Mouse (Mus musculus) liver, embryonic 11.5 days (tissue): ENCODE measurements around the gene Snrnp35. TPM values are rescaled to one million over a fixed set of nuclear protein-coding genes. Genes with fewer than 3 reads are reported as not detected.
A peak's percentile ranks its signal among the peaks of the same experiment; 100 is the strongest.

Source experiments
- ATAC-seq: fragments of 200-750 bp; cut with Nextera tagmentation; replicated peaks from 2 replicates; pipeline ENCODE4 v1.8.0; 2017; ENCODE audit warnings: moderate number of reproducible peaks, mild to moderate bottlenecking, moderate TSS enrichment, moderate library complexity; ENCODE audit not compliant: low FRiP score
- DNase-seq: peaks from one replicate; pipeline ENCODE4 v3.0.0-alpha.2; 2017; ENCODE audit warnings: low spot score
- H3K27ac ChIP-seq: fragments of 300-500 bp; sonication (generic); 2 replicates; pipeline ENCODE4 v1.5.1; 2014; ENCODE audit warnings: mild to moderate bottlenecking, low read depth, low read length, control low read depth
- H3K27me3 ChIP-seq: fragments of 300-500 bp; sonication (generic); replicated peaks from 2 replicates; pipeline ENCODE4 v1.6.1; 2014; ENCODE audit warnings: low read length, mixed read lengths; ENCODE audit not compliant: control insufficient read depth, insufficient read depth
- H3K36me3 ChIP-seq: fragments of 300-500 bp; sonication (generic); 2 replicates; pipeline ENCODE4 v1.6.1; 2014; ENCODE audit warnings: mild to moderate bottlenecking, low read length, moderate library complexity, mixed read lengths; ENCODE audit not compliant: control insufficient read depth, insufficient read depth
- H3K4me1 ChIP-seq: fragments of 300-500 bp; sonication (generic); replicated peaks from 2 replicates; pipeline ENCODE4 v1.6.1; 2014; ENCODE audit warnings: low read length, mixed read lengths; ENCODE audit not compliant: control insufficient read depth, insufficient read depth
- H3K4me2 ChIP-seq: fragments of 300-500 bp; sonication (generic); 2 replicates; pipeline ENCODE4 v1.6.1; 2014; ENCODE audit warnings: mild to moderate bottlenecking, control low read depth, moderate library complexity
- H3K4me3 ChIP-seq: fragments of 300-500 bp; sonication (generic); 2 replicates; pipeline ENCODE4 v1.5.1; 2014; ENCODE audit warnings: low read depth, low read length, control low read depth
- H3K9ac ChIP-seq: fragments of 300-500 bp; sonication (generic); 2 replicates; pipeline ENCODE4 v1.6.1; 2014; ENCODE audit warnings: low read depth, low read length, control low read depth
- H3K9me3 ChIP-seq: fragments of 300-500 bp; sonication (generic); 2 replicates; pipeline ENCODE4 v1.6.1; 2016; ENCODE audit warnings: low read length, inconsistent platforms, mixed read lengths; ENCODE audit not compliant: control insufficient read depth
- WGBS: fragments of 180-500 bp; shearing (Covaris S2); extraction: QIAGEN DNeasy Blood & Tissue Kit; methylation state at CpG from one replicate; pipeline ENCODE4 v1.1.7; 2014; 5-methylcytosine and 5-hydroxymethylcytosine counted together
- polyA plus RNA-seq: library from polyadenylated mRNA; unstranded; fragments of >200 nt; fragmentation: Nextera tagmentation; extraction: Ambion mirVana; gene quantifications from 2 replicates; pipeline ENCODE4 v1.2.1, GENCODE M21; 2014

Snrnp35 gene
- polyA plus RNA-seq, 1 experiment from 2014 or later = 14.0 TPM

DNA sequence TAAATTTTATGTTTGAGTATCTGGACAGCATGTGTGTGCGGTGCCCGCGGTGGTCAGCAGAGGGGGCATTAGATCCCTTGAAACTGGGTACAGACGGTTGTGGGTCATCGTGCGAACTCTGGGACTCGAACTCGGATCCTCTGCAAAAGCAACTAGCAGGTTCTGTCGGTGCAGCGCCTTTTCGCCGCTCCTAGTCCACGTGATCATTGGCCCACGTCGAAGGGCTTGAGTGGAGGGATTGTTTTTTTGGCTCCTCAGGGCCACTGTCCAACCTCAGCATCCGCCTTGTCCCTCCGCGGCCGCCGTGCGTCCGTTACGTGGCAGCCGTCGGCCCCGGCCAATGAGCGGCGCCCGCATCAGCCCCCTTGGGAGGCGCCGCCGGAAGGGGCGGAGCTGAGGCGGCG is 57.5 kb downstream of the Snrnp35 start, which contains the start of gene Tmed2:
Gene Tmed2, plus strand, starts transcription at position 313 of the 404 bp plus-strand sequence.
- Histone ChIP-seq H3K4me2 (peak within 1 kb of the TSS; percentile 88), H3K36me3 (peaks cover 22% of the 10 kb centered on the region), H3K27me3 (no peaks in the 10 kb centered on the region), H3K4me1 (peaks cover 11% of the 10 kb centered on the region), H3K9ac (peak within 1 kb of the TSS; percentile 95), H3K9me3 (no peaks in the 10 kb centered on the region), H3K4me3 (peak within 1 kb of the TSS; percentile 96), H3K27ac (peak within 1 kb of the TSS; percentile 87)
- ATAC-seq = peak; percentile 95
- DNase-seq = peak; percentile 88
- WGBS = 2% methylated on average over 35 of the region's 35 CpGs

Other genes with a start within 250 kb of the Snrnp35 start
- gene Pitpnm2, start 233.4 kb upstream of the Snrnp35 start, polyA plus RNA-seq = 5.1 and 5.9 TPM in 2 replicates
- 12.6 and 13.1 TPM in 2 replicates for gene Mphosph9, start 155.2 kb upstream of the Snrnp35 start, polyA plus RNA-seq
- gene 2810006K23Rik, start 155.0 kb upstream of the Snrnp35 start, polyA plus RNA-seq = 14.6 and 15.5 TPM in 2 replicates
- 97.9 and 124 TPM in 2 replicates for gene Cdk2ap1, start 120.1 kb upstream of the Snrnp35 start, polyA plus RNA-seq
- gene Sbno1, start 57.1 kb upstream of the Snrnp35 start, polyA plus RNA-seq = 75.2 and 86.4 TPM in 2 replicates
- gene Kmt5a, start 43.2 kb upstream of the Snrnp35 start, polyA plus RNA-seq = 132 and 145 TPM in 2 replicates
- 18.7 and 19.8 TPM in 2 replicates for gene Rilpl2, start 4.8 kb upstream of the Snrnp35 start, polyA plus RNA-seq
- 9.8 and 10.6 TPM in 2 replicates for gene Rilpl1, start 48.3 kb downstream of the Snrnp35 start, polyA plus RNA-seq
- gene Tmed2, start 57.6 kb downstream of the Snrnp35 start, polyA plus RNA-seq = 521 and 566 TPM in 2 replicates
- gene Ddx55, start 69.7 kb downstream of the Snrnp35 start, polyA plus RNA-seq = 18.9 and 19.6 TPM in 2 replicates
- gene Eif2b1, start 96.0 kb downstream of the Snrnp35 start, polyA plus RNA-seq = 119 and 123 TPM in 2 replicates
- gene Gtf2h3, start 96.0 kb downstream of the Snrnp35 start, polyA plus RNA-seq = 69.7 and 69.9 TPM in 2 replicates
- 31.2 and 36.0 TPM in 2 replicates for gene Atp6v0a2, start 145.4 kb downstream of the Snrnp35 start, polyA plus RNA-seq
- gene Dnah10, start 242.0 kb downstream of the Snrnp35 start, polyA plus RNA-seq = 0.05 and 0.10 TPM in 2 replicates